Mouse (Mus musculus) forebrain, embryonic 10.5 days (tissue): Measurements from ENCODE around the gene Tenm4. TPM values are rescaled to one million over a fixed set of nuclear protein-coding genes. Genes with fewer than 3 reads are reported as not detected.

Source experiments
- DNase-seq: peaks from one replicate; pipeline ENCODE4 v3.0.0-alpha.2; 2017; ENCODE audit warnings: low spot score; ENCODE audit errors: extremely low spot score
- H3K27ac ChIP-seq: fragments of 300-500 bp; sonication (generic); 2 replicates; pipeline ENCODE4 v1.5.1; 2016; ENCODE audit warnings: mild to moderate bottlenecking
- H3K27me3 ChIP-seq: fragments of 300-500 bp; sonication (generic); 2 replicates; pipeline ENCODE4 v1.6.1; 2016; ENCODE audit warnings: mild to moderate bottlenecking; ENCODE audit not compliant: poor library complexity, severe bottlenecking
- H3K36me3 ChIP-seq: fragments of 300-500 bp; sonication (generic); replicated peaks from 2 replicates; pipeline ENCODE4 v1.6.1; 2016; ENCODE audit warnings: mild to moderate bottlenecking, moderate library complexity
- H3K4me1 ChIP-seq: fragments of 300-500 bp; sonication (generic); 2 replicates; pipeline ENCODE4 v1.6.1; 2016
- H3K4me3 ChIP-seq: fragments of 300-500 bp; sonication (generic); 2 replicates; pipeline ENCODE4 v1.5.1; 2016; ENCODE audit warnings: mild to moderate bottlenecking, moderate library complexity
- H3K9me3 ChIP-seq: fragments of 300-500 bp; sonication (generic); 2 replicates; pipeline ENCODE4 v1.6.1; 2016; ENCODE audit warnings: mild to moderate bottlenecking, moderate library complexity
- WGBS: fragments of 180-500 bp; shearing (Covaris S2); methylation state at CpG from one replicate; pipeline ENCODE4 v1.1.7; 2016; 5-methylcytosine and 5-hydroxymethylcytosine counted together
- polyA plus RNA-seq: library from polyadenylated mRNA; unstranded; fragments of >200 nt; fragmentation: Nextera tagmentation; extraction: Ambion mirVana; gene quantifications from 2 replicates; pipeline ENCODE4 v1.2.1, GENCODE M21; 2016

The Tenm4 gene
- polyA plus RNA-seq, 1 experiment from 2014 or later: 27.9 TPM

- 70% methylated on average over 4 of the region's 4 CpGs for WGBS
- H3K27ac ChIP-seq: no peak overlapping the region
These were observed 601.9 kb downstream of the Tenm4 start for GRCm38 (mm10) chr7:96772966-96773365.

DNA sequence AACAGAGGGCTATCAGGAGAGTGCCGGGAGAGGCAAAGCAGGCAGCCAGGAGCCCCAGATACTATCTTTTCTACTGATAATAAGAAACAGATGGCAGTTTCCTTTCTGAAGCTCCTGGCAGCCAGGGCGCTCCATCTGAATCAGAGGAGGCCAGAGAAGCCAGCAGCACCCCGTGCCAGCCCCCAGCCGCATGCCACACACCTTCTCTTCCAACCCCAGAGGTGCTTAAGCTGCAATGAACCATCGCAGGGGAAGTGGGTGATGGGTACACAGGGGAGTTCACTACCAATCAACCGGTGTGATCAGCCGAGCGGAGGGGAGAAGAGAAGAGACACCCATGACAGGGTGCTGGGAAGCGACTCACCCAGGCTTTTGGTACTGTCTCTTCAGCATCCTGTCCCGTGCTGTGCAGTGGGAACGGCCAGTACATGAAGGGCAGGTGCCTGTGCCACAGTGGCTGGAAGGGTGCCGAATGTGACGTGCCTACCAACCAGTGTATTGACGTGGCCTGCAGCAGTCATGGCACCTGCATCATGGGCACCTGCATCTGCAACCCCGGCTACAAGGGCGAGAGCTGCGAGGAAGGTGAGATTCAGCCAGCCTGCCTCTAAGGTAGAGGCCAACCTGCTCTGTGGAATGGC lies 602.7 kb downstream of the Tenm4 start:
- H3K27me3 ChIP-seq: no peaks in the 10 kb centered on the region
- peaks cover 31% of the 10 kb centered on the region for H3K4me1 ChIP-seq
- WGBS: 85% methylated on average over 17 of the region's 17 CpGs
- H3K36me3 ChIP-seq: peaks cover 81% of the 10 kb centered on the region
- peak overlapping the region; percentile 49 for H3K27ac ChIP-seq
- H3K9me3 ChIP-seq: peaks cover 4% of the 10 kb centered on the region; the same call in 1 of the 2 replicates
- no peak overlapping the region for H3K4me3 ChIP-seq
- DNase-seq: no peak

More at GRCm38 (mm10) chr7:96772966-96773365, 601.9 kb downstream of the Tenm4 start:
- Histone ChIP-seq H3K9me3 (peaks cover 9% of the 10 kb centered on the region; the same call in 1 of the 2 replicates), H3K36me3 (peaks cover 84% of the 10 kb centered on the region), H3K4me3 (no peak overlapping the region), H3K4me1 (peaks cover 31% of the 10 kb centered on the region), H3K27me3 (no peaks in the 10 kb centered on the region)
- no peak for DNase-seq

GRCm38 (mm10) chr7:96775080-96775486 lies 604.0 kb downstream of the Tenm4 start:
- Histone ChIP-seq H3K9me3 (peaks cover 4% of the 10 kb centered on the region; the same call in 1 of the 2 replicates), H3K27me3 (no peaks in the 10 kb centered on the region), H3K4me1 (peaks cover 31% of the 10 kb centered on the region), H3K27ac (peak overlapping the region; percentile 70), H3K36me3 (peaks cover 68% of the 10 kb centered on the region), H3K4me3 (no peak overlapping the region)
- 70% methylated on average over 6 of the region's 6 CpGs for WGBS
- DNase-seq: no peak

DNA sequence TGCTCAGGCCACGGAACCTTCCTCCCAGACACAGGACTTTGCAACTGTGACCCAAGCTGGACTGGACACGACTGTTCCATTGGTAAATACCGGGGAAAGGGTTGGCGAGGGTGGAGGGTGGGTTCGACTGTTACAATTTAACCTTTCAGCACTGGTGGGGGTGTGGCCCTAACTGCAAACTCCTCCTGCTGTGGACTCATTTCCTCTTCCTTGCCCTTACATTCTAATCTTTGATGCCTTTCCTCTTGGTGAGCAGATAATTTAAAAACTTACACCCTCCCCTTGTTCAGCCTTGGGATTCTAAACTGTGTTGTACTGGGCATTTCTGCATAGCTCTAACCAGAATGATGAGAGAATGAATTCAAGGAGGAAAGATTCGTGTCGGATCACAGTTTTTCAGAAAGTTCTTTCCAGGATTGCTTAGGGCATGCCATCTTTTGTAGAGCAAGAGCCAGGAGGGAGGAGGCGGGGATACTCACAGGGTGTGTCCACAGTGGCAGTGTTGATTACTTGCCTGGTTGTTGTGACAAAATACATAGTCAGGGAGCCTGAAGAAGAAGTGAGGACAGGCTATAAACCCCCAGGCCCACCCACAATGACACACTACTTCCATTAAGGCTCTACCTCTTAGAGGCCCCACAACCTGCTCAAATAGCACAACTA lies 607.0 kb downstream of the Tenm4 start:
- Histone ChIP-seq H3K27me3 (no peaks in the 10 kb centered on the region), H3K4me3 (no peak overlapping the region), H3K9me3 (peaks cover 4% of the 10 kb centered on the region; the same call in 1 of the 2 replicates), H3K27ac (no peak overlapping the region), H3K4me1 (peaks cover 27% of the 10 kb centered on the region), H3K36me3 (peaks cover 67% of the 10 kb centered on the region)
- 89% methylated on average over 8 of the region's 8 CpGs for WGBS
- no peak for DNase-seq

GRCm38 (mm10) chr7:96778601-96778969 lies 607.5 kb downstream of the Tenm4 start:
- Histone ChIP-seq H3K27ac (no peak overlapping the region), H3K4me3 (no peak overlapping the region), H3K9me3 (peaks cover 4% of the 10 kb centered on the region; the same call in 1 of the 2 replicates), H3K4me1 (peaks cover 22% of the 10 kb centered on the region), H3K27me3 (no peaks in the 10 kb centered on the region), H3K36me3 (peaks cover 64% of the 10 kb centered on the region)
- WGBS: 72% methylated on average over 3 of the region's 3 CpGs
- DNase-seq: no peak

GRCm38 (mm10) chr7:96780556-96780955 lies 609.5 kb downstream of the Tenm4 start:
- no peak for DNase-seq
- H3K36me3 ChIP-seq: peaks cover 56% of the 10 kb centered on the region
- 84% methylated on average over 1 of the region's 1 CpGs for WGBS
- no peak overlapping the region for H3K27ac ChIP-seq
- no peak overlapping the region for H3K4me3 ChIP-seq
- H3K4me1 ChIP-seq: peaks cover 2% of the 10 kb centered on the region
- peaks cover 4% of the 10 kb centered on the region; the same call in 1 of the 2 replicates for H3K9me3 ChIP-seq
- no peaks in the 10 kb centered on the region for H3K27me3 ChIP-seq

- Histone ChIP-seq H3K4me1 (peaks cover 5% of the 10 kb centered on the region), H3K36me3 (peaks cover 51% of the 10 kb centered on the region), H3K27ac (no peak overlapping the region), H3K27me3 (no peaks in the 10 kb centered on the region), H3K4me3 (no peak overlapping the region), H3K9me3 (peaks cover 4% of the 10 kb centered on the region; the same call in 1 of the 2 replicates)
- DNase-seq: no peak
- WGBS: 92% methylated on average over 6 of the region's 6 CpGs
These were observed 610.0 kb downstream of the Tenm4 start for GRCm38 (mm10) chr7:96781068-96781467.

DNA sequence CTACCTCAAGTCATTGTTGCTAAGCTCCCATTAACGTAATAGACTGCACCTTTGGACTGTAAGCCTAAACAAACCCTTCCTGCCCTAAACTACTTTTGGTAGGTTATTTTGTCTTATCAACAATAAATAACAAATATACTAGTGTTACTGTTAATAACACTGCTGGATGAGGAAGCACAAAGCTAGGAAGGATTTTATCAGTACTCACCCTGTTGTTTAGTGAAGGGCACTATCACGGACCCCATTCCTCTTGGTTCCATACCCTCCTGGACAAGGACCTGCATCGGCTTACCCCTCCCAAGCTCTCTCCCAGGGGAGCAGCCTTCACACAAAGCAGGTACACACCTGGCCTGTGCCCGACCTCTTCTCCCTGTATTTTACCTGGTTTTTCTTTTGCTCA lies 611.6 kb downstream of the Tenm4 start:
- Histone ChIP-seq H3K27me3 (no peaks in the 10 kb centered on the region), H3K9me3 (no peaks in the 10 kb centered on the region), H3K4me3 (no peak overlapping the region), H3K4me1 (peaks cover 11% of the 10 kb centered on the region), H3K27ac (no peak overlapping the region), H3K36me3 (peaks cover 35% of the 10 kb centered on the region)
- WGBS: 95% methylated on average over 4 of the region's 4 CpGs
- DNase-seq: no peak

- 76% methylated on average over 9 of the region's 9 CpGs for WGBS
- Histone ChIP-seq H3K9me3 (no peaks in the 10 kb centered on the region), H3K36me3 (peaks cover 45% of the 10 kb centered on the region), H3K27me3 (0 out of 2 replicates have a peak, but pooled peaks cover 5% of the 10 kb centered on the region), H3K27ac (no peak overlapping the region), H3K4me3 (no peak overlapping the region), H3K4me1 (peaks cover 19% of the 10 kb centered on the region)
- no peak for DNase-seq
These were observed 614.8 kb downstream of the Tenm4 start for GRCm38 (mm10) chr7:96785808-96786207.

- WGBS: 92% methylated on average over 5 of the region's 5 CpGs
- H3K27ac ChIP-seq: no peak overlapping the region
- peaks cover 40% of the 10 kb centered on the region for H3K36me3 ChIP-seq
These were observed 615.4 kb downstream of the Tenm4 start for GRCm38 (mm10) chr7:96786262-96787044.

DNA sequence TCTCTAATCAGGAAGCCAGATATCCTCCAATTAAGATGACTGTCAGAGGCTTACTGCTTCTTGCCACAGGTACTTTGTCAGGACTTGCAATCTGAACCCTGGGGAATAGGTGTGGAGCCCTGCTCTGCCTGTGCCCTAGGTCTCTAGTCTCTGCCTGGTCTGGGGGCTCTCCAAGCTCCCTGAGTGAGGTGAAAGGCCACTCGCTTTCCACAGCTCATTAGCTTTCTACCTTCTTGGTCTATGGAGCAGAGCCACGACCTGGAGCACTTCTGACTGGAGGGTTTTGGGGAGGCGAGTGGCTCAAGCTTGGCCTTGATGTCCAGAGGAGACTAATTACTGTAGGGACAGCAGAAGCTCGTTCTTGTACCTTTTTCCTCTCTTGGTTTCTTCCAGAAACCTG lies 617.1 kb downstream of the Tenm4 start:
- 84% methylated on average over 4 of the region's 4 CpGs for WGBS
- no peak for DNase-seq
- Histone ChIP-seq H3K4me3 (no peak overlapping the region), H3K27me3 (peaks cover 8% of the 10 kb centered on the region; the same call in 1 of the 2 replicates), H3K27ac (peak overlapping the region; percentile 53; the same call in 1 of the 2 replicates), H3K4me1 (peaks cover 29% of the 10 kb centered on the region), H3K36me3 (peaks cover 25% of the 10 kb centered on the region), H3K9me3 (no peaks in the 10 kb centered on the region)

More at GRCm38 (mm10) chr7:96786262-96787044, 615.4 kb downstream of the Tenm4 start:
- Histone ChIP-seq H3K27me3 (0 out of 2 replicates have a peak, but pooled peaks cover 5% of the 10 kb centered on the region), H3K9me3 (no peaks in the 10 kb centered on the region), H3K4me1 (peaks cover 19% of the 10 kb centered on the region), H3K4me3 (no peak overlapping the region)
- DNase-seq: no peak

DNA sequence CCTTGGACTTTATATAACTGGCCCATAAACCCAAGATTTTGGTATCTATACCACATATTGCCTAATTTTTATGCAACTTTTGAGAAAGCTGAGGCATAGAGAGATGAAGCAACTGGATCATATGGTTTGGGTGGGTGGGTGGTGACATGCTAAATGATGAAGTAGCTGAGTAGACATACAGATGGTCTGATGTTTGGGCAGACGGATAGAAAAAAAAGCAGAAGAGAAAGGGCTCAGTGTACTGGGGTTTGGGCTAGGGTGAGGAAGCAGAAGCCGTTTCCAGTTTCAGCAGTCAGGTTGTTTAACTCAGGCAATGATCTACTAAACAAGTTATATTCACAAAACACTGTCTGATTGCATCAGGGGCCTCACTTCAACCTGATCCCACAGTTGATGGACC lies 619.3 kb downstream of the Tenm4 start:
- Histone ChIP-seq H3K4me3 (no peak overlapping the region), H3K36me3 (peaks cover 17% of the 10 kb centered on the region), H3K9me3 (no peaks in the 10 kb centered on the region), H3K27me3 (peaks cover 30% of the 10 kb centered on the region), H3K27ac (no peak overlapping the region), H3K4me1 (peaks cover 30% of the 10 kb centered on the region)
- no peak for DNase-seq
- 82% methylated on average over 2 of the region's 2 CpGs for WGBS
